Mouse (Mus musculus): ENCODE measurements at regions not wholly inside any gene's neighbourhood (a gene's known extent, or its start where the extent isn't known, plus 50 kb on each side); places are given as distances from the start of the nearest gene placed in this dataset.

GRCm38 (mm10) chr3:29027726-29028125 lies 54.1 kb upstream of the Egfem1 start:
- TF ChIP-seq CTCF (IDR thresholded peaks at IDR 0.05; ENCODE audit: borderline replicate concordance, extremely low read depth, insufficient read depth, insufficient read length) (no peak), POLR2A (IDR thresholded peaks at IDR 0.05; ENCODE audit: borderline replicate concordance, extremely low read depth, insufficient read depth, insufficient read length, poor library complexity, severe bottlenecking) (no peak)

All from brain, embryonic 14.5 days (tissue).